Mouse (Mus musculus) forebrain, postnatal 0 days (tissue): ENCODE data around the gene Psmd12. TPM values are rescaled to one million over a fixed set of nuclear protein-coding genes. Genes with fewer than 3 reads are reported as not detected.

Source experiments
- ATAC-seq: fragments of 200-750 bp; cut with Nextera tagmentation; 2 replicates; pipeline ENCODE4 v1.8.0; 2017; ENCODE audit warnings: mild to moderate bottlenecking, moderate library complexity
- DNase-seq: peaks from one replicate; pipeline ENCODE4 v3.0.0-alpha.2; 2015
- H3K27ac ChIP-seq: fragments of 300-500 bp; sonication (generic); 2 replicates; pipeline ENCODE4 v1.5.1; 2014; ENCODE audit warnings: low read depth, mild to moderate bottlenecking, antibody characterized with exemption, low read length, moderate library complexity, mixed read lengths
- H3K27me3 ChIP-seq: fragments of 300-500 bp; sonication (generic); 2 replicates; pipeline ENCODE4 v1.6.1; 2014; ENCODE audit warnings: mild to moderate bottlenecking, low read length, mixed read lengths; ENCODE audit not compliant: insufficient read depth
- H3K36me3 ChIP-seq: fragments of 300-500 bp; sonication (generic); 2 replicates; pipeline ENCODE4 v1.6.1; 2014; ENCODE audit warnings: mild to moderate bottlenecking, moderate library complexity; ENCODE audit not compliant: insufficient read depth
- H3K4me1 ChIP-seq: fragments of 300-500 bp; sonication (generic); 2 replicates; pipeline ENCODE4 v1.6.1; 2014; ENCODE audit warnings: antibody characterized with exemption; ENCODE audit not compliant: insufficient read depth
- H3K4me2 ChIP-seq: fragments of 300-500 bp; sonication (generic); 2 replicates; pipeline ENCODE4 v1.6.1; 2014; ENCODE audit warnings: low read depth, mild to moderate bottlenecking, moderate library complexity
- H3K4me3 ChIP-seq: fragments of 300-500 bp; sonication (generic); 2 replicates; pipeline ENCODE4 v1.5.1; 2014; ENCODE audit warnings: low read depth, low read length, mixed read lengths
- H3K9ac ChIP-seq: fragments of 300-500 bp; sonication (generic); 2 replicates; pipeline ENCODE4 v1.6.1; 2014; ENCODE audit warnings: mild to moderate bottlenecking
- H3K9me3 ChIP-seq: fragments of 300-500 bp; sonication (generic); 2 replicates; pipeline ENCODE4 v1.6.1; 2016; ENCODE audit warnings: low read length
- CTCF ChIP-seq: sonication (generic); IDR thresholded peaks from 2 replicates; pipeline ENCODE4 v1.5.1; 2016; ENCODE audit warnings: antibody characterized with exemption, control low read depth, low read depth
- WGBS: fragments of 180-500 bp; shearing (Covaris S2); extraction: QIAGEN DNeasy Blood & Tissue Kit; methylation state at CpG from one replicate; pipeline ENCODE4 v1.1.7; 2014; 5-methylcytosine and 5-hydroxymethylcytosine counted together
- polyA plus RNA-seq: library from polyadenylated mRNA; unstranded; fragments of >200 nt; fragmentation: Nextera tagmentation; extraction: Ambion mirVana; gene quantifications from 2 replicates; pipeline ENCODE4 v1.2.1, GENCODE M21; 2015
- total RNA-seq: library from RNA; depleted of rRNA; stranded (reverse); fragments of >200 nt; gene quantifications from 2 replicates; pipeline ENCODE4 v1.2.3, GENCODE M21; 2014

Psmd12 gene
- total and polyA plus RNA-seq, 2 experiments from 2014 or later, result 59.1 to 149 TPM

DNA sequence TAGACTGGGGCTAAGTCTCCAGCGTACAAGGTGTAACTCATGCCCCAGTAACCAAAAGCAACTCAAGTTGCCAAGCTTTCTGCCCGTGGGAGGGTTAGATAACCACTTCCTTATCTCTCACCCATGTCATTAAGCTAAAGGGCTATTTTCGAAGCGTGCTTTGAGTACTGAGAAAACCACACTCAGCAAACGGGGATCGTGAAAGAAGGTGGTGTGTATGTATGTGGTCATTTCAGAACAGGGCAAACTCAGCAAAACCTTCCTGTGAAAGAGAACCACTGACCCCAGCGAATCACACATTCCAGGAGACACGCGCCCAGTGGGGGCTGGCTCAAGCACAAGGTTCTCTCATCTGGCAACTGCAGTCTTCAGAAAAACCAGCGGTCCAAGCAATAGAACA is 28.2 kb upstream of the Psmd12 start:
- H3K4me3 ChIP-seq, result no peak overlapping the region
- no peak overlapping the region for H3K27ac ChIP-seq
- ATAC-seq, result no peak
- DNase-seq, result no peak
- no peaks in the 10 kb centered on the region for H3K27me3 ChIP-seq
- no peak overlapping the region for H3K4me2 ChIP-seq
- 91% methylated on average over 10 of the region's 10 CpGs for WGBS
- no peaks in the 10 kb centered on the region for H3K36me3 ChIP-seq
- no peak for TF ChIP-seq CTCF
- no peaks in the 10 kb centered on the region for H3K4me1 ChIP-seq
- no peaks in the 10 kb centered on the region for H3K9me3 ChIP-seq
- no peak overlapping the region for H3K9ac ChIP-seq

DNA sequence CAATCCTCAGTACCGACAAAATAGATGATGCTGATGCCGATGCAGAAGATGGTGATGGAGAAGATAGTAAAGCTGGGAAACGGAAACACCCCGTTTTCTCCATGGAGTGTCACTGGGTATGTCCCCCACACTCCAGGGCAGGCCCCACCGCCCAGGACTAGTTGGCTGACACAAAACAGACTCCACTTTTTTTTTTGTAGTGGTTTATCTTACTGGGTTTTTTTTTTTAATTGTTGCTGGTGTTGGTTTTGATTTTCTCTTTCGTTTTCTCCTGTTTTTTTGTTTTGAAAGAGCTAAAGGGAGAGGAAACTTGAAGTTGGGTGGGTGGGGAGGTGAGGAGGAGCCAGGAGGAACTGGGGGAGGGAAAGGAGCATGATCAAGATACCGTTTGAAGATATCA is 27.2 kb upstream of the Psmd12 start:
- no peak for TF ChIP-seq CTCF
- DNase-seq (no peak), ATAC-seq (no peak)
- Histone ChIP-seq H3K36me3 (no peaks in the 10 kb centered on the region), H3K4me1 (no peaks in the 10 kb centered on the region), H3K9ac (no peak overlapping the region), H3K4me3 (no peak overlapping the region), H3K27me3 (no peaks in the 10 kb centered on the region), H3K4me2 (no peak overlapping the region), H3K27ac (no peak overlapping the region), H3K9me3 (no peaks in the 10 kb centered on the region)
- WGBS, result 94% methylated on average over 7 of the region's 7 CpGs

DNA sequence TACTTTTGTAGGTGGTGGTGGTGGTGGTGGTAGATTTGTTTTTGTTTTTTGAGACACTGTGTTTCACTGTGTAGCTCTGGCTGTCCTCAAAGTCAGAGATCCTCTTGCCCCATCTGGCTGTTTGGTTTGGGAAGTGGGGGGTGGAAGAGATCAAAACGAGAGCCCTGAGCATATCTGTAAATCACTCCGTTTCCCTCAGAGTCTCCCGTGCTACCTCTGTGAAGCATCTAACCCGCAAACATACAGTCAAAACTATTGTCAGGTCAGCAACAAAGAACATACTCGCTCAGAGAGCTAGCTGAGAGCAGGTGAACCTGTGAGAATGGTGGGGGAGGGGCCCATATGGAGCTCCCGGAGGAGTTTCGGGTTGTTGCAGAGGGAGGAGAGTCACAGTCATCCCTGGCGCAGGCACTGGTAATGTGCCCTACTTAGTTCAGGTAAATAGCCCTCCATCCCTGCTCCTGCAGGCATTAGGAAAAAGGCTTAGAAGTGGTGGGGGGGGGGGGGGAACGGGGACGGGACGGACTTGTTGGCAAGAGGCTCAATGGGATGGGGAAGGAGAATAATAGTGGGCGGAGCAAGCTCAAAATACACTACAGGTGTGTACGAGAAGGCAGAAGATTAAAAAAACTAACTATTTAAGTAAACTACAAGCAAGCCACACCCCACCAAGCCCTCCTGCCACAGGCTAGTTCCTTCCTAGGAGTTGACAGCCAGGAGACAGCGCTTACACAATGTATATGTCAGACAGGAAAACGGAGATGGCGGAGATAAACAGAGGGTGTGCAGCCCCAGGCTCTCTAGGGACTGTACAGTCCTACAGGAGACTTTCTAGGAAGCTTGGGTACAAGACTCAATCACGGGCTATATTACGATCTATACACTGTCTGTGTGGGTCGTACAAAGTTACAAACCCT is 24.5 kb upstream of the Psmd12 start:
- ATAC-seq, result no peak
- no peak overlapping the region for H3K4me3 ChIP-seq
- no peak overlapping the region for H3K27ac ChIP-seq
- DNase-seq, result no peak
- H3K4me2 ChIP-seq, result no peak overlapping the region
- TF ChIP-seq CTCF, result no peak
- H3K4me1 ChIP-seq, result no peaks in the 10 kb centered on the region
- H3K9me3 ChIP-seq, result no peaks in the 10 kb centered on the region
- no peaks in the 10 kb centered on the region for H3K27me3 ChIP-seq
- WGBS, result 53% methylated on average over 19 of the region's 19 CpGs
- no peaks in the 10 kb centered on the region for H3K36me3 ChIP-seq
- H3K9ac ChIP-seq, result no peak overlapping the region

DNA sequence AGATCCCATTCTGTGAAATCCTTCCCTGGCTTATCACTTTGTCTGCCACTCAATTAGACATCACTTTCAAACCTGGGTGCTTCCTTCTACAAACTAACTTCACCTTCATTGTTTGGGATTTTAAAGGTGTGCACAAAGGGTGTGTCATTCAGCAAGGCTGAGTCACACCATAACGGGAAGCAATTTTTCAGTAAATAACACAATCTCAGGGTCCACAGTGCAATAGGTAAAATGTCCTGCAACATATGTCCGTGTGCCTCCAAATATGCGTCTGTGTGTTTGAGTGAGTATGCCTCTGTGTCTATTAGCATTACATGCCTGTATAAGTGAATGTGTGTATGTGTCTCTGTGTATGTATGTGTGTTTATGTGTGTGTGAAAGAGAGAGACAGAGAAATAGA is 22.0 kb upstream of the Psmd12 start:
- no peak for TF ChIP-seq CTCF
- WGBS, result 85% methylated on average over 3 of the region's 3 CpGs
- H3K36me3 ChIP-seq, result no peaks in the 10 kb centered on the region

DNA sequence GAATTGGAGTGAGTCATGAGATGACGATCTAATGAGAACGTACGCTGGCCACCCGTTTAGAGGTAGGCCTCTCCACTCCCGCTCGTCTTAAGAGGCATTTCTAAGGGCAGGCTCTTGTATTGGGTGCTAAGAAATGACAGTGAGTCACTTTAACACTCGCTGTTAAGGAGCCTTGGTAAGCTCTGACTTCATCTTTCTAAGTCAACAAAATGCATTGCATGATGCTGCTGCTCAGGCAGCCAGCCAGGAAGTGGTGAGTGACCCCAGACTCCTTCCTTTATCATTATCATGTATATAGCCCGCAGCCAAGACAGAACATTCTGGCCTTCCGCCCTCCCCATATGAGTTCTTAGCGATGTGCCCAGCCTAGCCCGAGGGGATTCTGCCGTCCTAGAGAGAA is 21.0 kb upstream of the Psmd12 start:
- no peak overlapping the region for H3K27ac ChIP-seq
- no peak for DNase-seq
- H3K9ac ChIP-seq, result no peak overlapping the region
- no peaks in the 10 kb centered on the region for H3K9me3 ChIP-seq
- TF ChIP-seq CTCF, result no peak
- H3K27me3 ChIP-seq, result no peaks in the 10 kb centered on the region
- 77% methylated on average over 12 of the region's 12 CpGs for WGBS
- no peaks in the 10 kb centered on the region for H3K36me3 ChIP-seq
- H3K4me2 ChIP-seq, result no peak overlapping the region
- no peaks in the 10 kb centered on the region for H3K4me1 ChIP-seq
- H3K4me3 ChIP-seq, result no peak overlapping the region
- ATAC-seq, result no peak

More for the DNA sequence above, 22.0 kb upstream of the Psmd12 start:
- Histone ChIP-seq H3K9me3 (no peaks in the 10 kb centered on the region), H3K9ac (no peak overlapping the region), H3K27me3 (no peaks in the 10 kb centered on the region), H3K4me3 (no peak overlapping the region), H3K4me1 (no peaks in the 10 kb centered on the region), H3K4me2 (no peak overlapping the region), H3K27ac (no peak overlapping the region)
- no peak for DNase-seq
- no peak for ATAC-seq

DNA sequence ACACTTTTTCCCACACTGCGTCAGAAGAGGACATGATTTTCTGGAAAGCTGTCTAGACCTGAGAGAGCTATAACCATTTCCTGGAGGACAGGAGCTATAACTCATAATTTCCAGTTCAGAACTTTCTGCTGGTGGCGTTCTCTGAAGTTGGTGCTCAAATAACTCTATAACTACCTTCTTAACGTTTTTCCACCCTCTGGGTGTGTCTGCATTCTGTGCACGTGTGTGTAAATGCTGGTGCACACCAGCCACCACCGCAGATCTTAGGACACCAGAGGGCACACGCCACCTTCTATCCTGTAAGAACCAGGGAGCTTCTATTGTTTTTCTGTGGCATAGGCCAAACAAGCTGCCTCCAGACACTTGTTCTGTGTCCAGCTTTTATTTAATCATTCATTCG is 20.3 kb upstream of the Psmd12 start:
- Histone ChIP-seq H3K4me3 (no peak overlapping the region), H3K36me3 (no peaks in the 10 kb centered on the region), H3K4me1 (no peaks in the 10 kb centered on the region), H3K9me3 (no peaks in the 10 kb centered on the region), H3K9ac (no peak overlapping the region), H3K27ac (no peak overlapping the region), H3K4me2 (no peak overlapping the region), H3K27me3 (no peaks in the 10 kb centered on the region)
- no peak for ATAC-seq
- no peak for TF ChIP-seq CTCF
- 89% methylated on average over 7 of the region's 7 CpGs for WGBS
- no peak for DNase-seq

DNA sequence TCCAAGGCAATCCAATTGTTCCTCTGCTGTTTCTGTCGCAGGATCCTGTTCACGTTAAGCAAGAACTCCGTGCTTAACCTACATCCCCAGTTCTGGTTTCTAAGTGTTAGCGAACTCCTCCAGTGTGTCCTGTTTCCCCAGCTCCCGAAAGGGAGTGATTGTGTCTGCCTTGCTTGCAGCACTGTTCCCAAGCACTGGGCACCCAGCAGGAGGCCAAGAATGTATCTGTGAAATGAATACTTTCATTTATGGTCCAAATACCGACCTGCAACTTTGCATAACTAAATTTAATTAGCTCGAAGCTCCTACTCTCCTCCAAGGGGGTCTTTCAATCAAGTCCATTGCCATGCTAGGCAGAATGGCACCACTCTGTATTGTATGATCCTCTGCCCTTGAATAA is 19.5 kb upstream of the Psmd12 start:
- Histone ChIP-seq H3K27ac (no peak overlapping the region), H3K36me3 (no peaks in the 10 kb centered on the region), H3K4me3 (no peak overlapping the region), H3K4me2 (no peak overlapping the region), H3K4me1 (no peaks in the 10 kb centered on the region), H3K27me3 (no peaks in the 10 kb centered on the region), H3K9me3 (no peaks in the 10 kb centered on the region), H3K9ac (no peak overlapping the region)
- ATAC-seq, result no peak
- DNase-seq, result no peak
- TF ChIP-seq CTCF, result no peak
- 32% methylated on average over 7 of the region's 7 CpGs for WGBS
